Mouse (Mus musculus) brain, embryonic 18.5 days (tissue): Measurements from ENCODE around the gene Gpr39.

Source experiments
- DNase-seq: peaks from one replicate; pipeline ENCODE4 v3.0.0-alpha.2; 2012; ENCODE audit warnings: low read depth, low spot score

The Gpr39 gene

GRCm38 (mm10) chr1:125808426-125808825 lies 131.6 kb downstream of the Gpr39 start:
- no peak for DNase-seq

GRCm38 (mm10) chr1:125813141-125813782 lies 136.5 kb downstream of the Gpr39 start:
- no peak for DNase-seq

GRCm38 (mm10) chr1:125821101-125821500 lies 144.3 kb downstream of the Gpr39 start:
- no peak for DNase-seq

GRCm38 (mm10) chr1:125823611-125824010 lies 146.8 kb downstream of the Gpr39 start:
- DNase-seq = no peak

- DNase-seq = no peak
Measured at GRCm38 (mm10) chr1:125837507-125837906, 160.7 kb downstream of the Gpr39 start.

GRCm38 (mm10) chr1:125839746-125840392 lies 163.1 kb downstream of the Gpr39 start:
- DNase-seq = no peak

GRCm38 (mm10) chr1:125854646-125855045 lies 177.9 kb downstream of the Gpr39 start:
- DNase-seq = no peak

GRCm38 (mm10) chr1:125858631-125859030 lies 181.8 kb downstream of the Gpr39 start:
- no peak for DNase-seq

- DNase-seq = no peak
Measured at GRCm38 (mm10) chr1:125870056-125870455, 193.3 kb downstream of the Gpr39 start.

- no peak for DNase-seq
Measured at GRCm38 (mm10) chr1:125893158-125893557, 216.4 kb downstream of the Gpr39 start.

- DNase-seq = no peak
Measured at GRCm38 (mm10) chr1:125910211-125910870, 233.5 kb downstream of the Gpr39 start.

- no peak for DNase-seq
Measured at GRCm38 (mm10) chr1:125910871-125911265, 234.1 kb downstream of the Gpr39 start.

GRCm38 (mm10) chr1:125911337-125911900 lies 234.6 kb downstream of the Gpr39 start:
- no peak for DNase-seq

- DNase-seq = no peak
Measured at GRCm38 (mm10) chr1:125911901-125912445, 235.2 kb downstream of the Gpr39 start.

GRCm38 (mm10) chr1:125912601-125913600 lies 236.1 kb downstream of the Gpr39 start, which contains the start of gene Lypd1:
Gene Lypd1, minus strand, starts transcription at chr1:125913101.
- no peak for DNase-seq

GRCm38 (mm10) chr1:125920696-125921095 lies 243.9 kb downstream of the Gpr39 start:
- no peak for DNase-seq

GRCm38 (mm10) chr1:125923062-125923461 lies 246.3 kb downstream of the Gpr39 start:
- DNase-seq = no peak
